Mouse (Mus musculus): ENCODE results near the gene Adra1d. TPM values are rescaled to one million over a fixed set of nuclear protein-coding genes. Genes with fewer than 3 reads are reported as not detected.

Adra1d gene
- polyA plus RNA-seq, 1 experiment from 2014 or later, result 0.34 TPM

GRCm38 (mm10) chr2:131545386-131546307 is 16.4 kb downstream of the Adra1d start:
- Histone ChIP-seq H3K9ac (ENCODE audit: low read length) (peak overlapping the region; percentile 39; the same call in 1 of the 2 replicates), H3K27me3 (ENCODE audit: control insufficient read depth, insufficient read depth, low read length) (peaks cover 21% of the 10 kb centered on the region), H3K4me1 (ENCODE audit: control insufficient read depth, insufficient read depth, low read length) (peaks cover 6% of the 10 kb centered on the region; the same call in 1 of the 2 replicates), H3K36me3 (ENCODE audit: control insufficient read depth, insufficient read depth, low read length) (no peaks in the 10 kb centered on the region), H3K4me2 (peak overlapping the region; percentile 64), H3K27ac (ENCODE audit: low read depth, low read length) (no peak overlapping the region), H3K4me3 (ENCODE audit: low read depth, low read length) (peak overlapping the region; percentile 37), H3K9me3 (ENCODE audit: control insufficient read depth, low read length) (no peaks in the 10 kb centered on the region)
- ATAC-seq (ENCODE audit: low FRiP score) (peak; percentile 56), DNase-seq (ENCODE audit: low spot score, missing footprints) (peak; percentile 97)
- 2% methylated on average over 45 of the region's 45 CpGs for WGBS

GRCm38 (mm10) chr2:131542531-131542930 is 19.6 kb downstream of the Adra1d start:
- DNase-seq (ENCODE audit: low spot score, missing footprints), result no peak
- Histone ChIP-seq H3K4me2 (no peak overlapping the region), H3K4me3 (ENCODE audit: low read depth, low read length) (no peak overlapping the region), H3K36me3 (ENCODE audit: control insufficient read depth, insufficient read depth, low read length) (no peaks in the 10 kb centered on the region), H3K9ac (ENCODE audit: low read length) (no peak overlapping the region), H3K27me3 (ENCODE audit: control insufficient read depth, insufficient read depth, low read length) (peaks cover 18% of the 10 kb centered on the region), H3K9me3 (ENCODE audit: control insufficient read depth, low read length) (no peaks in the 10 kb centered on the region), H3K4me1 (ENCODE audit: control insufficient read depth, insufficient read depth, low read length) (peaks cover 6% of the 10 kb centered on the region; the same call in 1 of the 2 replicates), H3K27ac (ENCODE audit: low read depth, low read length) (no peak overlapping the region)
- 34% methylated on average over 6 of the region's 6 CpGs for WGBS
- no peak for ATAC-seq (ENCODE audit: low FRiP score)

GRCm38 (mm10) chr2:131541686-131542085 is 20.4 kb downstream of the Adra1d start:
- no peaks in the 10 kb centered on the region for H3K36me3 ChIP-seq (ENCODE audit: control insufficient read depth, insufficient read depth, low read length)
- no peak overlapping the region for H3K4me3 ChIP-seq (ENCODE audit: low read depth, low read length)
- no peak overlapping the region for H3K27ac ChIP-seq (ENCODE audit: low read depth, low read length)
- DNase-seq (ENCODE audit: low spot score, missing footprints) (no peak), ATAC-seq (ENCODE audit: low FRiP score) (no peak)
- peaks cover 11% of the 10 kb centered on the region for H3K27me3 ChIP-seq (ENCODE audit: control insufficient read depth, insufficient read depth, low read length)
- 79% methylated on average over 4 of the region's 4 CpGs for WGBS
- no peak overlapping the region for H3K4me2 ChIP-seq
- no peaks in the 10 kb centered on the region for H3K9me3 ChIP-seq (ENCODE audit: control insufficient read depth, low read length)
- H3K9ac ChIP-seq (ENCODE audit: low read length), result no peak overlapping the region
- H3K4me1 ChIP-seq (ENCODE audit: control insufficient read depth, insufficient read depth, low read length), result peaks cover 6% of the 10 kb centered on the region; the same call in 1 of the 2 replicates

- no peak overlapping the region for H3K27ac ChIP-seq (ENCODE audit: low read depth, low read length)
- no peaks in the 10 kb centered on the region for H3K36me3 ChIP-seq (ENCODE audit: control insufficient read depth, insufficient read depth, low read length)
- H3K4me2 ChIP-seq, result no peak overlapping the region
- WGBS, result 85% methylated on average over 6 of the region's 6 CpGs
- no peaks in the 10 kb centered on the region for H3K9me3 ChIP-seq (ENCODE audit: control insufficient read depth, low read length)
- DNase-seq (ENCODE audit: low spot score, missing footprints) (no peak), ATAC-seq (ENCODE audit: low FRiP score) (no peak)
- H3K4me1 ChIP-seq (ENCODE audit: control insufficient read depth, insufficient read depth, low read length), result no peaks in the 10 kb centered on the region
- no peaks in the 10 kb centered on the region for H3K27me3 ChIP-seq (ENCODE audit: control insufficient read depth, insufficient read depth, low read length)
- no peak overlapping the region for H3K9ac ChIP-seq (ENCODE audit: low read length)
- H3K4me3 ChIP-seq (ENCODE audit: low read depth, low read length), result no peak overlapping the region
These were observed 22.3 kb downstream of the Adra1d start for GRCm38 (mm10) chr2:131539780-131540179.

GRCm38 (mm10) chr2:131538341-131538740 is 23.7 kb downstream of the Adra1d start:
- WGBS, result 85% methylated on average over 7 of the region's 7 CpGs
- no peaks in the 10 kb centered on the region for H3K4me1 ChIP-seq (ENCODE audit: control insufficient read depth, insufficient read depth, low read length)
- DNase-seq (ENCODE audit: low spot score, missing footprints) (no peak), ATAC-seq (ENCODE audit: low FRiP score) (no peak)
- H3K36me3 ChIP-seq (ENCODE audit: control insufficient read depth, insufficient read depth, low read length), result no peaks in the 10 kb centered on the region
- H3K27me3 ChIP-seq (ENCODE audit: control insufficient read depth, insufficient read depth, low read length), result no peaks in the 10 kb centered on the region
- H3K4me3 ChIP-seq (ENCODE audit: low read depth, low read length), result no peak overlapping the region
- H3K27ac ChIP-seq (ENCODE audit: low read depth, low read length), result no peak overlapping the region
- H3K9ac ChIP-seq (ENCODE audit: low read length), result no peak overlapping the region
- H3K9me3 ChIP-seq (ENCODE audit: control insufficient read depth, low read length), result no peaks in the 10 kb centered on the region
- no peak overlapping the region for H3K4me2 ChIP-seq

- no peak overlapping the region for H3K4me3 ChIP-seq (ENCODE audit: low read depth, low read length)
- no peak for ATAC-seq (ENCODE audit: low FRiP score)
- no peaks in the 10 kb centered on the region for H3K27me3 ChIP-seq (ENCODE audit: control insufficient read depth, insufficient read depth, low read length)
- H3K9ac ChIP-seq (ENCODE audit: low read length), result no peak overlapping the region
- H3K4me1 ChIP-seq (ENCODE audit: control insufficient read depth, insufficient read depth, low read length), result no peaks in the 10 kb centered on the region
- DNase-seq (ENCODE audit: low spot score, missing footprints), result no peak
- H3K27ac ChIP-seq (ENCODE audit: low read depth, low read length), result no peak overlapping the region
- H3K36me3 ChIP-seq (ENCODE audit: control insufficient read depth, insufficient read depth, low read length), result no peaks in the 10 kb centered on the region
- H3K9me3 ChIP-seq (ENCODE audit: control insufficient read depth, low read length), result no peaks in the 10 kb centered on the region
- no peak overlapping the region for H3K4me2 ChIP-seq
- WGBS, result 91% methylated on average over 5 of the region's 5 CpGs
These were observed 26.9 kb downstream of the Adra1d start for GRCm38 (mm10) chr2:131535168-131535567.

- no peak overlapping the region for H3K4me2 ChIP-seq
- H3K4me1 ChIP-seq (ENCODE audit: control insufficient read depth, insufficient read depth, low read length), result no peaks in the 10 kb centered on the region
- H3K27ac ChIP-seq (ENCODE audit: low read depth, low read length), result no peak overlapping the region
- no peaks in the 10 kb centered on the region for H3K36me3 ChIP-seq (ENCODE audit: control insufficient read depth, insufficient read depth, low read length)
- H3K4me3 ChIP-seq (ENCODE audit: low read depth, low read length), result no peak overlapping the region
- H3K9ac ChIP-seq (ENCODE audit: low read length), result no peak overlapping the region
- H3K9me3 ChIP-seq (ENCODE audit: control insufficient read depth, low read length), result no peaks in the 10 kb centered on the region
- WGBS, result 87% methylated on average over 7 of the region's 7 CpGs
- no peaks in the 10 kb centered on the region for H3K27me3 ChIP-seq (ENCODE audit: control insufficient read depth, insufficient read depth, low read length)
- ATAC-seq (ENCODE audit: low FRiP score), result no peak
- no peak for DNase-seq (ENCODE audit: low spot score, missing footprints)
These were observed 30.8 kb downstream of the Adra1d start for GRCm38 (mm10) chr2:131531271-131531670.

GRCm38 (mm10) chr2:131530623-131531008 is 31.5 kb downstream of the Adra1d start:
- Histone ChIP-seq H3K36me3 (ENCODE audit: control insufficient read depth, insufficient read depth, low read length) (no peaks in the 10 kb centered on the region), H3K4me3 (ENCODE audit: low read depth, low read length) (no peak overlapping the region), H3K27ac (ENCODE audit: low read depth, low read length) (no peak overlapping the region), H3K9ac (ENCODE audit: low read length) (no peak overlapping the region; the same call in 1 of the 2 replicates), H3K4me1 (ENCODE audit: control insufficient read depth, insufficient read depth, low read length) (no peaks in the 10 kb centered on the region), H3K9me3 (ENCODE audit: control insufficient read depth, low read length) (no peaks in the 10 kb centered on the region), H3K4me2 (no peak overlapping the region), H3K27me3 (ENCODE audit: control insufficient read depth, insufficient read depth, low read length) (no peaks in the 10 kb centered on the region)
- WGBS, result 21% methylated on average over 9 of the region's 9 CpGs
- ATAC-seq (ENCODE audit: low FRiP score), result peak; percentile 61
- no peak for DNase-seq (ENCODE audit: low spot score, missing footprints)

- Histone ChIP-seq H3K4me1 (ENCODE audit: control insufficient read depth, insufficient read depth, low read length) (no peaks in the 10 kb centered on the region), H3K9me3 (ENCODE audit: control insufficient read depth, low read length) (no peaks in the 10 kb centered on the region), H3K9ac (ENCODE audit: low read length) (no peak overlapping the region; the same call in 1 of the 2 replicates), H3K36me3 (ENCODE audit: control insufficient read depth, insufficient read depth, low read length) (no peaks in the 10 kb centered on the region), H3K27me3 (ENCODE audit: control insufficient read depth, insufficient read depth, low read length) (no peaks in the 10 kb centered on the region), H3K27ac (ENCODE audit: low read depth, low read length) (no peak overlapping the region), H3K4me3 (ENCODE audit: low read depth, low read length) (no peak overlapping the region), H3K4me2 (no peak overlapping the region)
- 39% methylated on average over 11 of the region's 11 CpGs for whole genome bisulfite sequencing
- ATAC-seq (ENCODE audit: low FRiP score), result peak; percentile 57; the same call in 1 of the 2 replicates
- DNase-seq (ENCODE audit: low spot score, missing footprints), result peak; percentile 96
These were observed 32.0 kb downstream of the Adra1d start for GRCm38 (mm10) chr2:131529898-131530622.

Data from midbrain, embryonic 11.5 days (tissue).